Mouse (Mus musculus) regulatory T cell (primary cell): ENCODE results near the gene Ap1s1.

Experiments
- in situ Hi-C: fragments of 300-600 bp; cut with MboI, MseI; formaldehyde crosslinking; loops from one replicate; pipeline ENCODE4 v1.15.1; 2025; ENCODE audit warnings: high pct_unique_total_duplicates

The Ap1s1 gene

GRCm38 (mm10) chr5:137045402-137046323, at the start of gene Ap1s1:
Gene Ap1s1 (minus strand): TSS chr5:137046135.
- in situ Hi-C loops, result loop anchor here (10.0 kb wide), 1 partner anchor 259 kb away; the partner anchor contains the start of gene Srrt

- in situ Hi-C loops, result no loop called here
Observed at GRCm38 (mm10) chr5:137095135-137095534, 49.2 kb upstream of the Ap1s1 start.

GRCm38 (mm10) chr5:137093720-137094119, 47.8 kb upstream of the Ap1s1 start:
- in situ Hi-C loops, result no loop called here

GRCm38 (mm10) chr5:137091560-137091959, 45.6 kb upstream of the Ap1s1 start:
- in situ Hi-C loops, result no loop called here

- in situ Hi-C loops, result no loop called here
Observed at GRCm38 (mm10) chr5:137090870-137091269, 44.9 kb upstream of the Ap1s1 start.

- in situ Hi-C loops, result no loop called here
Observed at GRCm38 (mm10) chr5:137087410-137087809, 41.5 kb upstream of the Ap1s1 start.

DNA sequence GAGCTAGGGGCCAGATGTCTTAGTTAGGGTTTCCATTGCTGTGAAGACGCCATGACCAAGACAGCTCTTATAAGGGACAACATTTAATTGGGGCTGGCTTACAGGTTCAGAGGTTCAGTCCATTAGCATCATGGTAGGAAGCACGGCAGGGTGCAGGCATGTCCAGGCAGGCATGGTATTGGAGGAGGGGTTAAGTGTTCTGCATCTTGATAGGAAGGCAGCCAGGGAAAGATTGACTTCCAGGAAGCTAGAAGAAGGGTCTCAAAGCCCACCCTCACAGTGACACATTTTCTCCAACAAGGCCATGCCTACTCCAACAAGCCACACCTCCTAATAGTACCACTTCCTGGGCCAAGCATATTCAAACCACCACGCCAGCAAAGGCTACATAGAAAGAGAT, 39.8 kb upstream of the Ap1s1 start:
- in situ Hi-C loops, result no loop called here

DNA sequence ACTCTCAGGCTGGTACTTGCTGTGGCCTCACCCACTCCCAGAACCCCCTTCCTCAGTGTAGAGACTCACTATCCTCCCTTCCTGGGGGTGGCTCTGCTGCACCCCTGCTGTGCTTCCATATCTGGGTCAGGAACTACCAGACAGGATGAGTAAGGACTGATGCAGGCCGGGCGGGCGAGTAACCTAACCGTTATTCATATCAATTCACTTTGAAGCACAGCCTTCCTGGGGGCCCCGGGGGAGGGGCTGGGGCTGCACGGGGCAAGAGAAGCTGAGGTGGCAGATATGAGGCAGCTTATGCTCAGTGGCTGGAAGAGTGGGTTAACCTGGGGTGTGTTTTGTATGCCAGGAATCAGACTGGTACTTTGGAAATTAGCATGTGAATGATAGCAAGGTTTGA, 39.1 kb upstream of the Ap1s1 start:
- in situ Hi-C loops, result no loop called here

- in situ Hi-C loops, result no loop called here
Observed at GRCm38 (mm10) chr5:137083051-137083450, 37.1 kb upstream of the Ap1s1 start.

GRCm38 (mm10) chr5:137079849-137080248, 33.9 kb upstream of the Ap1s1 start:
- in situ Hi-C loops, result no loop called here

DNA sequence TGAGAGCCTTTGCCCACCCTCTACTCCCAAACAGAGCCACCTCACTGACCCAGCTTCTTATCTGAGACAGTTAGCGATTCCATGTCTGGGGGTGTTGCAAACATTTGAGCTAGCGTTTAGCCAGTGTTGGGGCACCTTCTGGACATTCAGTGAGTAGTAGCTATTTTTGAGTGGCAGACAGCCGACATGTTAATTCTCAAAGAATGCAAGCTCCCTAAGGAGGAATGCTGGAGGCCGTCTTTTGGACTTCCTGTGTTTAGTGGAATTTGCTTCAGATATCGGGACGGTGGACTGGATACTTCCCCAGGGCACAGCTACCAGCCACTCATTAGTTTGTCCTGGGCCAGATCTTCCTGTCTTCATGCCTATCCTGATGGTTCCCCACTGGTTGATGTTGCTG, 32.7 kb upstream of the Ap1s1 start:
- in situ Hi-C loops, result no loop called here

DNA sequence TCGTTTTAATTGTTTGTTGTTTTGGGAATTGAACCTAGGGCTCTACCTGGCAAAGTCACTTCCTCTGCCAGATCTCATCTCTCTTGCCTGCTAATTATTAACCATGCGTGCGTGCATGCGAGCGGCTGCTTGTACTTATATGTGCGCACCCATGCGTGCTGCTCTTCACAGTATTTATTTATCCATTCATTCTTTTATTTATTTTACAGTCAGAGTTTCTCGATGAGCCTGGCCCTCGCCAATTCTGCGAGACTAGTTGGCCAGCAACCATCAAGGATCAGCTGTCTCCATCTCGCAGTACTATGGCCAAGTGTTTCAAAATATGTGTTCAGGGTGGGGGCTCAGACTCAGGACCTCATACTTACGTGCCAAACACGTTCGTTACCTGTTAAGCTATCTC, 32.1 kb upstream of the Ap1s1 start:
- in situ Hi-C loops, result no loop called here

DNA sequence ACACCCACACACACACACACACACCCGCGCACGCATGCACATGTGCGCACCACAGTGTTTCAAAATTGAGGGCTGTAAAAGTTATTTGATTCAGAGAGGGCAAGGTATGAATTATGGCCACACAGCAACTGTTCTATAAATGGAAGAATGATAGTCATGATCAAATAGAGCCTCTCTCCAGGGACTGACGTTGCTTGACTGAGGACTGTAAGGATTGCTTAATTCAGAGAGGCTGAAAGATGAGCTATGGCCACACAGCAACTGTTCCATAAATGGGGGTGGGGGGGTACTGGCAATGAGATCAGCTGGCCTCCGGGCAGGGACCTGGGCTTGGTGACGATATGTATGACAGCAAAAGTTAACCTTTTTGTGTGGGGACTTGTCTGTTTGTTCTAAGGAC, 31.3 kb upstream of the Ap1s1 start:
- in situ Hi-C loops, result no loop called here

DNA sequence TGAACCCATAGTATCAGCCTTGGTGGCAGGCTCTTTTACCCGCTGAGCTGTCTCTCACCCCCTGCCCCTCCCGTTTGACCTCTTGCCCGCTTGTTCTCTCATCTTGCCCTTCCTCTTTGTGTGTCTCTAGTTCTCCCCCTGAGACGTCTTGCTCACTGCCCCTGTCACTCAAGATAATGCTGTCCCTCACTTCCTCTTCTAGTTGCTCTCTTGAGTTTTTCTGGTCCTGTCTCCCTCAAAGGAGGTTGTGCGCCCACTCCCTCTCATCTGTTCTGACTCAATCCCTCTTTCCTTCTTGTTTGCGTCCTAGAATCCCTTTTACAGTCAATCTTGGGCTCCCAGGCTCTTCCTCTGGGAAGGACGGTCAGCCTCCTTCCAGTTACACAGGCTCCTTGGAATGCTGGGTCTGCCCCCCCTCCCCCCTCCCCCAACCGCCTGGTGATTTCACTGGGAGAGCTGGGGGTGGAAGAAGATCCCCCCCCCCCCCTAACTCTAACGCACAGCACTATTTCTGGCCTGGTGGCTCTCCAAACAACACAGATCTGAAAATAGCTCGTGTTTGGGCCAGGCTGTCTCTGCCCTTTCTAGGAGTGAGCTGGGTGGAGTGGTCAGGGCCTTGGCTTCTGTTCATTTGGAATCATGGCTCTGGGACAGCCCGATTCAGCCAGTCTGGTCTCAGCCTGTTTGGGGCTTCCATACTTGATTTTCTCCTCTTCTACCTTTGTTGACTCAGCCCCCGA, 30.4 kb upstream of the Ap1s1 start:
- in situ Hi-C loops, result no loop called here

DNA sequence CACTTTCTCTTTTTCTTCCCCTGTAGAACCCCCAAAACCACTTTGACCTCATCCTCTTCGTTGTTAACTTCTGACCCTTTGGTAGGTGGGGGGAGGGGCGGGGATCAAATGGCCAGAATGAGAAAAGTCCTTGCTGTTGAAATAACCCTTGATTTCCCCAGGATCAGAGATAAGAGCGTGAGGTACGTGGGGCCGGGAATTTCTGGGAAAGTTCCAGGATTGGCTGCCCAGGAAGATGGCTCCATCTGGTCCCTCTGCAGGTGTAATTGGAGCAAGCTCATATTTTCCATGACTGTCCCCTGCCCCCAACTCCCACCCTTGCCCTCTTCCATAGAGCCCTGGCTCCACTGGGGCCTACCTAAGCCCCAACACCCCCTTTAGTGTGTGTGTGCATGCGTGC, 29.8 kb upstream of the Ap1s1 start:
- in situ Hi-C loops, result no loop called here

DNA sequence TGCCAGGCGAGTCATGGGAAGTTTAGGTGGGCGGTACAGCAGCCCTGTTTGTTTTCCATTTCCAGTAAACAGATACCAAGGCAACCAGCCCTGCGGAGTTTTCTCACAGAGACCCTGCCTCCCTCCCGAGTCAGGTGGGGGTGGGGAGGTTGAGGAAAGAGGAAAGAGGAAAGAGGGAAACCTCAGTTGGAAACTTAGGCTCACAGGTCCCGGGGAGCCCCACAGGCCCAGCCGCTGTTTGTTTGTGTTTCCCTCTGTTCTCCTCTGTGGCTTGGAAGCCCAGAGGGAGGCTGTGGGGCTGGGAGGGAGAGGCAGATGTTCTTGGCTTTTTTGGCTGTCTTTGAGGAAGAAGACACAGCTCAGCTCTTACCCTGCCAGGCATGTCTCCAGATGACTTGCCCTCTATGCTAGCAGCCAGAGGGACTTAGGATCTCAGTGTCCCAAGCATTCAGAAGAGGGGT, 28.3 kb upstream of the Ap1s1 start:
- in situ Hi-C loops, result no loop called here

DNA sequence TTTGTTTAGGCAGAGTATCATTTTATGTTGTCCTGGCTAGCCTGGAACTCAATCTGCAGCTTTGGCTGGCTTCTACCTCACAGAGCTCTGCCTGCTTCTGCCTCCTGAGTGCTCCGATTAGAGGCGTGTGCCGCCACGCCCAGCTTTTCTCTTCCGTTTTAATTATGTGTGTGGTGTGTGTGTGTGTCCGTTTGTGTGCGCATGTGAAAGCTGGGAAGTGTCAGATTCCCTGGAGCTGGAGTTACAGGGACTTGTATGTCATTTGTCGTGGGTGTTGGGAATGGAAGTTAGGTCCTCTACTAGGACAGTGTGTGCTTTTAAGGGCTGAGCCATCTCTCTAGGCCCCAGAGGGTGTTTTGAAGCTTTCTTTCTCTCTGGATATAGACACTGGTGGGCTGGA, 27.2 kb upstream of the Ap1s1 start:
- in situ Hi-C loops, result no loop called here

DNA sequence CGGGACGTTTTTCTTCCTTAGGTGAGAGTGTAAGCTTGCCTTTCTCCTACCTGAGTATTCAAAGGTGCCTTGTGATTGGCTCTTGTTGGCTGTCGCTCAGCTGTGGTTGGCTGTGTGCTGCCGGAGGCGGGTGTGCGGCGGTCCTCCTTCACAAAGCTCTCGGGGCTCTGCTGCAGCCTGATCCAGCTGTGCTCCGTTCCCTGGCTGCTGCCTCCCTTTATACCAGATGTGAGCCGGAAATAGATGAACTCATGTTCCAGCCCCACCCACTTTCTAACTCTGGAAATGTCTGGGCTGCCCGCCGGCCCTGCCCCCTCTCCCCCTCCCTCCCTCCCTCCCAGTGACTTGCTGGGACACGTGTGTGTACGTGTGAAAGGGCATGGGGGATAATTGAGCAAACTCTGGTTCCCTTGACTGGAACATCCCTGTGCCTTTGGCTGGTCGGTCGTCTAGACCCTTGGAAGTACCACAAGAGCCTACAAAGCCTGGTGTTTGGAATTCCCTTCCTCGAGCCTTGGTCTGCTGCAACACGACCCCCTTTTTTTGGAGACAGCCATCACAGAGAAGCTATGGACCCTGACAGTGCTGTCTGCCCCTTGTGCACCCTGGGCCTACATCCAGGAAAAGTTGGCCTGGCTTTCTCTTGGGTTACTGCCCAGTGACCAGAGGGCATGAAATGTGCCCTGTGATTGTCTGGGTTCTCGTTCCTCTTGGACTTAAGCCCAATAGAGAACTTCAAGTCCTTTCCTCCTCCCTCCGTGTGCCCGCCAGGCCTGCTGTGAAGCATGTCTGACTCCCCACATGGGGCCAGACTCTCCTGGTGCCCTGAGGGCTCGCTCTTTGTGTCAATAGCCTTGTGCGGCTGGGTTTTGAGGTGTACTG, 26.4 kb upstream of the Ap1s1 start, which contains the start of gene Serpine1:
Gene Serpine1, minus strand, starts transcription at position 190 of the 882 bp plus-strand sequence.
- in situ Hi-C loops, result no loop called here

DNA sequence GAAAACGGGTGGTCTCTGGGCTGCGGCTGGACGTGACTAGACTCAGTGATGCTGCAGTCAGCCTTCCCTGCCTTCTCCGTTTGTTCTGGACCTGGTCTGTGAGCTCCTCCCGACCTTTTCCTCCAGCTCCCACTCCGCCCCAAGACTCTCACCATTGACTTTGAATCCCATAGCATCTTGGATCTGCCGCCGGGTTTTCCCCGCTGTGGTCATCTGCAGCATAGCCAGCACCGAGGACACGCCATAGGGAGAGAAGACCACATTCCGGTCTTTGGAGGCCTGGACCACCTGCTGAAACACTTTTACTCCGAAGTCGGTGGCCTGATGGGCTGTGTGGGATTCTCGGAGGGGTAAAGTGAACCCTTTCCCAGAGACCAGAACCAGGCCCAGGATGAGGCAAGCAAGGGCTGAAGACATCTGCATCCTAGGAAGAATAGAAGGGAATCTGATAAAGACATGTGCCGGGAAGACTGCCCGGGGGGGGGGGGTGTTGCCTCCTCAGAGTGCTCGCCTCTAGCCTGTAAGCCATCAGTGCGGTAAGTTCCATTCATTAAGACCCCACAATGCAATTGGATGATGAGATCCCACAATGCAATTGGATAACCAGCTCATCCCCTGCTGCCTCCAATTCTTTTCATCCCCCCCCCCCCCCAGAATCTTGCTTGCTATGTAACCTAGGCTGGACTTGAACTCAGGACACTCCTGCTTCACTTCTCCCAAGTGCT, 25.1 kb upstream of the Ap1s1 start:
- in situ Hi-C loops, result no loop called here

- in situ Hi-C loops, result loop anchor here (10.0 kb wide), 1 partner anchor 676 kb away; the partner anchor contains the start of genes Nyap1 and Tsc22d4
Observed at GRCm38 (mm10) chr5:137068711-137069110, 22.8 kb upstream of the Ap1s1 start.

DNA sequence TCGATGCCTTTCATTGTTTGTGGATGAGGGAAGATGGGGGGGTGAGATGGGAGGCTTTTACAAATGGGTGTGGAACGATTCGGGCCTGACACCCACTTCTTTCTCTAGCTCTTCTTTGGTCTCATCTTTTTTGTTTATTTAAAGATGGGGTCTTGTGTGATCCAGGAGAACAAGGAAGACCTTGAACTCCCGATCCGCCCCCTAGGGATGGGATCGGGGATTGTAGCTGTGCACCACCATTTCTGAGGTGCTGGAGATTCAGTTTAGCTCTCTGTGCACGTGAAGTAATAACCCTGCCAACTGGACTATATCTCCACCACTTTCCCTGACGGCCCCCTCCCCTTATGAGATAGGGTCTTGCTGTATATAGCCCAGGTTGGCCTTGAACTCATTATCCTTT, 20.0 kb upstream of the Ap1s1 start:
- in situ Hi-C loops, result loop anchor here (10.0 kb wide), 1 partner anchor 679 kb away; the partner anchor contains the start of genes Nyap1 and Tsc22d4
